Mouse (Mus musculus) urinary bladder, postnatal 10 days (tissue): ENCODE results near the gene Gpr85.
"Not testable (repeated sequence)": the region's sequence is repeated elsewhere in the genome, so short reads cannot be mapped to it uniquely, and the experiment has no call there.

Experiments
- DNase-seq: peaks from one replicate; pipeline ENCODE4 v3.0.0; 2022; ENCODE audit warnings: low spot score

Gpr85 gene

DNA sequence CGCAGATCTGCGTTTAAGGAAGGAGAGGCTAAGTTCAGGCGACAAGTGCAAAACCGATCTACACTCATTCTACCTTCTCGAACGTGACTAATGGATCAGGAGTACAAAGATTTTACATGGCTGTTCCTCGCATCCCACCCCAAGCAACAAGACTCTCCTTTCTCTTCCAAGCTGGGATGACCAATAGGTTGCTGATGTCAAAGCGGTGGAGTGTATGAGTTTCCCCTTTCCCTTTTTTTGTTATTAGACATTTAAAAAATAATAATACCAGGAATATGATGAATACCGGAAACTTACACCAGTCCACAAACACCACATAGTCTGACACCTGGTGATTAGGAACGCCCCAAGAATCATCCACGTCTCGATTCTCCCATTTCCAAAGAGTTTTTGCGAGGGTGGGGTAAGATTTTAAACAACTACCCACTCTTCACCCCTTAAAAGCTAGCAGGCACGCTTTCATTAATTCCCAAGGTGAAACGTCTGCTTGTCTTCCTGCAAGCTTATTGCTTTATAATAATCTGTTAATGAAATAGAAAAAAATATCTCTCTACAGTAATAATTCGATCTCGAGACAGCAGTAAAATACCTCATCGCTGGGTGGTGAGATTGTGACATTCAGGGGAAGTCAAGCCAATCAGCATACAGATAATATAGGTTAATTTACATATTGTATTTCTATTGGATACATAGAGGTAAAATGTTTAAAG lies at the start of gene Gpr85:
TSS of gene Gpr85 (minus strand) at position 598 of the 710 bp plus-strand sequence.
- no peak for DNase-seq

DNA sequence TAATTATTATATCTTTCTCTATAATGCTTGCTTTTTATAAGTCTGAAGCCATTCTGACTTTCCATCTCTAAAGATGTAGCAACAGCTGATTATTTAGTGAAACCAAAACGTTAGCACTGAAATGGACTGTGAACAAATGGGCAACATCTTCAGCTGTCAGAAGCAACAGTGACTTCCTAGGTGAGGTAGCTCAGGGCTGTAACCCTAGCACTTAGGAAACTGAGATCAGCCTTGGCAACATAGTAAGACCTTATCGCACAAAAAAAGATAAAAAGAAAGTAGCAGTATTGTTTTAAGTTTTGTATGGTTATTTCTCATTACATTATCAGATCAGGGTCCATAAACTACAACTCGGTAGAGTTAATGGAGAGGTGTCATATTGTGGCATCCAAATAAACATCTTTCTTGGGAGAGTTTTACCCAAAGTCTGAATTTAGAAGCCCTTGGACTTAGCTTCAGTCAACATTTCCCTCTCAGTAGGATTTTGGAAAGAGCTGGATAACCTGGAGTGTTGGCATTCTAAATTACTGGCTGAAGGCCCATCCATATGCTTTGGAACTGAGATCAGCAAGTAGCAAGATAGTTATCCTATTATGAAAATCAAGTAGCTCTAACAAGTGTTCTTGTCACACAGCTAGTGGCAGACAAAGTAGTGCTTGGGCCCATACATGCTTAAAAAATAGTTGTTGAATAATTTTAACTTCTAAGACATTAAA lies 45.3 kb upstream of the Gpr85 start:
- no peak for DNase-seq

DNA sequence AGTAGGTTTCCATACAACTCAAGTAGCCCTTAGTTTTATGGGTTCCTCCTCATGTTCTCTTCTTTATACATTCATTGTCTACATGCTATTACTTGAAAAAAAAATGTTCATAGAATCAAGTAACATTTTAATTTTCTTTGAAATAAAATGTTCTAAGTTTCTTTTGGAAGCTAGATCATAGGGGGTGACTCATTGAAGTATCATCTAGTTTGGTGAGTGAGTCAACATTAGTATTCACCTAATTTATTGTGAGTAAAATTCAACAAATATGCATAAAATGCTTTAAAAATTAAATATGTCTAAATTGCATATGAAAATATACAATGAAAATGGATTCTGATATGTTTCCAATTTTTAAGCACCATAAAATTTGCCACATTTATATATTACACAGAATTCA lies 43.2 kb upstream of the Gpr85 start:
- DNase-seq, result no peak

DNA sequence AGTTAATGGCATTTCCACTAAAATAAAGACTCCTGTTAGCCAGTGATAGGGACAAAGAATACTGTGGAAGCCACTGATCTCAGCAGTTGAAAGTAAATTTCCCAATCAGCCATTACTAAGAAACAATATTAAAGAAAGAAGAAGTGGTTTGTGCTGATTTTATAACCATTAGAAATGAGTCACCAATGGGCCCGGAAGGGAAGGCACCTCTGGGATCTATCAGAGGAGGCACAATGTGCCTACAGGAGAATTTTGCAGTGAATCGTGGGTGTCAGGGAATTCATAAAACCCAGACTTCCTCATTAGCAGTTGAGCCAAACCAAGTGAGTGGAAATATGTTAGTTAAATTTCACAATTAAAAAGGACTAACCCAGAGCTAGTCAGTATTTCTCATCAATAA lies 34.2 kb upstream of the Gpr85 start:
- no peak for DNase-seq

DNA sequence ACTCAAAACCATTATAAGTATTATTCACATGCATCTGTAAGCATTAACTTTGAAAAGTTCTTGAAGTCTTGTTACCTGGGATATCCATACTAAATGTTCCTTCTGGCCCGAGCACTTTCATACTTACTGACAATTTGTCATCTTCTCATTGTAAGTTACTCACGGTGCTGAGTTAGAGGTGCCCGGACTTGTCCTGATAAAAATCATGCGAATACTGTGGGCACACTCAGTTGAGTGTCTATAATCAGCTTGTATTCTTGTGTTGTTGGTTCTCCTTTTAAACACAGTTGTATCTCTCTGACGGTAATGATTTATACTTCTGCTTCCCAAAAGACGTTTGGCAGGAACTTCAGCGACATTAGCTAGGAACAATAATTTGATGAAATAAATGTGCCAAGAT lies 32.3 kb upstream of the Gpr85 start:
- DNase-seq, result no peak

DNA sequence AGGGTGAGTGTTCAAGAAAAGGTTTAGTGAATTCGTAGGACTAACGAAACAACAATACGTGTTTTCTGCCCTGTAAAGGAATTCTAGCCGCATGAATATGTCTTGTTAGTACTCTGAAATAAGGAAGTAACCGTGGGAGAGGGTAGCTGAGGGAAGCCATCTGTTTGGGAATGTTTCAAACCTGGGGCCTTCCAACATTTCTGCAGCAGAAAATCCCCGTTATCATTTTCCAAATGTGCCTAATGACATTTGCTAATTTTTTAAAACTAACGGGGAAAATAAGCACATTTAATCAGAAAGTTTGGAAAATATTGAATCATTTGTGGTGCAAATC lies 31.9 kb upstream of the Gpr85 start:
- no peak for DNase-seq

DNA sequence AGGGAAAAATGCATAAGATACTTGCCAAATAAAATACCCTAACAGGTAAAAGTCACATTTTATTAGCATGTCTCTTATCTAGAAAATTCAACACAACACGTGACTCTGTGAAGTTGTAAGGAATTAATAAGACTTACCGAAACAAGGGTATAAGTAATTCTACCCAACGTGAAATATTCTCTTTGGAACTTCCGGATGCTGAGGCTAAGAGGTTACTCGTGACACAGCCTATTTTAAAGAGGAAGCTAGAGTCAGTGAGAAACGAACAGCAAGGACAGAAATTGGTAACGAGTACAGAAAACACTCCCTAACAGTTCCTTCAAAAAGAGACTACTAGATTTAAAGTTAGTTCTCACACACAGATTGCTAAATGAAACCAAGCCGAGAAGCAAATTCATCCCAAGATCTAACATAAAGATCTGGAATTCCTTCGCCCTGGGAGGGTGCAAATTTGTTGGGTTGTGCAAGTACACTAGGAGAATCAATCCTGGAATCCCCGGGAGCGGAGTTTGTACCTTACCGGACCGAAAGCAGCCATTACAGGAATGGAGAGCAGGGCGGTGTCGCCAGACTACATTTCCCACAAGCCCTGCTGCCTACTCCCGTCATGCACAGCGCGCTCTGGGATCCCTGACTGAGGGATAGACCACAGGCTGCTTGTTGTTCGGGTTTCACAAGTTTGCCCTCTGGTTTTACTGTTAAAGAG lies 31.3 kb upstream of the Gpr85 start, which contains the start of gene 2610001J05Rik:
TSS of gene 2610001J05Rik (minus strand) at position 600 of the 706 bp plus-strand sequence.
- DNase-seq, result peak; percentile 54

DNA sequence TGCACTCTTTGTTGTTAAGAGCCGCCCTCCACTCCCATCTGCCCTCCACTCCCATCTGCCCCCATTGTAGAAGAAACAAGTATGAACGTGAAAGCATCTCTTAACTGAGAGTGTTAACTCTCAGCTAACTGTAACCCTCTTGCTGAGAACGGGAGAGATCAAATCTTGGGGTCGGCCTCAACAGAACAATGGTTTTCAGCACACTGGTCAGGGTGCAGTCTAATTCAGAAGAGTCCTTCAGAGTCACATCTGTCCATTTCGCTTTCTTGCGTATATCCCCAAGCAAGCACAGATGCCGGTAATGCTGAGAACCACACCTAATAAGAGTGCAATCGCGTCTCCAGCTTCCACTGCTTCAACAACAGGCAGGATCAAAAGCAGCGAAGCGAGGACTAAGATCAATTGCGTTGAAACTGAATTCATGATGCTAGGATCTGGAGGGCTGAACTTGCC lies 30.6 kb upstream of the Gpr85 start:
- no peak for DNase-seq

DNA sequence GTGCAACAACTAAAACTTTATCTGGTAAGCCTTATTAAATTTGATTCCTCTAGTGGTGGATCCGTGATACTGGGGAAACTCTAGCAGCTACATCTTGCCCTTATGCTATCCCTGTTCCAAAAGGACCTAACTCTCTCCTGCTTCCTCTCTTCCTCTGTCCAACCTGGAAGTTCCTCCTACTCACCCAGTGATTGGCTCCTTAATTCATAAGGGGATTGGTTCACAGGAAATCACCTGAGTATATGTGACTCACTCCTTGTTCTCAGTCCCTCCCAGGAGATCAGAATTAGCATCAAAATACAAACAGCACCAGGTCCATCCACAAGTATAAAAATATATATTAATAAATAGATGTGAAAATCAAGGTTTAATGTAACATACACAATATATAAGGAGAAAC lies 20.9 kb upstream of the Gpr85 start:
- DNase-seq, result no peak

DNA sequence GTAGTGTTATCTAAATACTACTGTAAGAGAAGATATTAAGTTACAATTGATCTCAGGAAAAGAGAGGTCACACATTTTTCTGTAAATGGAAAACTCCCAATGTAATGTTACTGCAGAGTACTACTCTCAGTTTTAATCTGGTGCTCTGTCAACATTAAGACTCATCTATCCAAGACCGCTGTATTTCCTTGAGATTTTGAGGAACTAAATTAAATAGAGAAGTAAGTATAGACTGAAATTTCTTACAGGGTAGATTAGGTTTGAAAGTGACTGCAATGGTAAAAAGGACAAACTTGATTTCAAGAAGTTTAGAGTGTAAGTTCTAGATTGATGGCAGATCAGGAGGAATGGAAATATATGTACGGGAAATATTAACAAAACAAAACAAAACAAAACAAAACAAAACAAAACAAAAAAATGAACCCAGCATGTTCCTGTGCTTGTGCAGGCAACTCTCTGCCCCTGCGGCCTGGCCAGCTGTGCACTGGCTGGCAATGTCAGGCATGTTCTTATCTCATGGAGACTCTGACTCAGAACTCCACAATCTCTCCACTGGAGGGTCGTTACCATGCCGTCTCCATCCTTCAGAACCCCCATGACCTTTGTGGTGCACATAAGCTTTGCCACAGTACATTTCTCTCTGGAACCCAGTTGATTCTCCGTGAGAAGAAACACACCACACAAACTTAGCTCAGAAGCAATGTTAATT lies 20.3 kb upstream of the Gpr85 start:
- no peak for DNase-seq

DNA sequence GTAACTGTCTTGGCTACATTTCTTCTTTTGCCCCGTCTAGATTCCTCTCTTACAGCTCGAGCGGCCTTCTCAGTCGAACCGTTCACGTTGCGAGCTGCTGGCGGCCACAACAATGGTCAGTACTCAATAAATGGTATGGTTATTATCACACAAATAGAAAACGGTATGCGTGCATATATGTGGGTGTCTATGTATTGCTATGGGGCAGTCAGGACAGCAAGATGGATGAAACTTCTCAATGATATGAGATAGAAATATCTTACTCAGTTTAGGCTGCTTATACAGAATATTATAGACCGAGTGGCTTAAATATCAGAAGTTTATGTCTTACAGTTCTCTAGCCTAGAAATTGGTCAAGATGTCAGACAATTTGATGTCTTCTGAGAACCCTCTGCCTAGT lies 14.5 kb upstream of the Gpr85 start:
- no peak for DNase-seq

DNA sequence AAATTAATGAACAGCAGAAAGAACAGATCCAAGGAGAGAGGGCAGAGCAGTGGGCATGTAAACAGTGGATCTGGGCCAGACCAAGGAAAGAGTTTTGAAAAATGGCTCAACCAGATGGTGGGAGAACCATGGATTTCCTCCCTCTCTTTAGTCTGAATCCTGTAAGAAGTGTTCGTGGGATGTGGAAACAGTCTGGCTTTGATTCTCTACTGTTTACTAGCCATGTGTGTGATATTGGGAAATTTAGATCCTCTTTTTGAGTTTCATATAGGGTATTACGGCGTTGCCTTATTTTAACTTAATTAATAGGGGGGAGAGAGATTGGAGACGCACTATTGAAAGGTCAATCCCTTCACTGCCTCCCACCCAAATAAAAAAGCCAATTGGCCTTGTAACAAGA lies 13.5 kb upstream of the Gpr85 start:
- no peak for DNase-seq

DNA sequence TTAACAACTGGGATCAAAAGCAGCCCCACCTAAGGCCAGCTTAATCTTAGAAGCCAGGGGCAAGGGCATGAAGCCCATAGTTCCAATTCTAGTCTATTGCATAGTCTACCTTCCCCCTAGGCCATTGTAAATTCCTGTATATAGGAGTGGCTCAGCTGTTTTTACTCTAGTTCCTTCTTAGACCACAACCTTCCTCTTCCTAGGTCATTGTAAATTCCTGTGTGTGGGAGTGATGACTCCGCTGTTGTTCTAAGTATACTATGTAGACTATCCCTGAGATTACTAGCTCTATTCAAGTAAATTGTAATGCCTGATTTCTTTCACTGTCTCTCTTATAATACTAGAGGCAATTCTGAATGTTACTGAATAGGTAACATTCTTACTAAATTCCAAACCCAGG lies 6.3 kb upstream of the Gpr85 start:
- DNase-seq, result not testable (repeated sequence)

DNA sequence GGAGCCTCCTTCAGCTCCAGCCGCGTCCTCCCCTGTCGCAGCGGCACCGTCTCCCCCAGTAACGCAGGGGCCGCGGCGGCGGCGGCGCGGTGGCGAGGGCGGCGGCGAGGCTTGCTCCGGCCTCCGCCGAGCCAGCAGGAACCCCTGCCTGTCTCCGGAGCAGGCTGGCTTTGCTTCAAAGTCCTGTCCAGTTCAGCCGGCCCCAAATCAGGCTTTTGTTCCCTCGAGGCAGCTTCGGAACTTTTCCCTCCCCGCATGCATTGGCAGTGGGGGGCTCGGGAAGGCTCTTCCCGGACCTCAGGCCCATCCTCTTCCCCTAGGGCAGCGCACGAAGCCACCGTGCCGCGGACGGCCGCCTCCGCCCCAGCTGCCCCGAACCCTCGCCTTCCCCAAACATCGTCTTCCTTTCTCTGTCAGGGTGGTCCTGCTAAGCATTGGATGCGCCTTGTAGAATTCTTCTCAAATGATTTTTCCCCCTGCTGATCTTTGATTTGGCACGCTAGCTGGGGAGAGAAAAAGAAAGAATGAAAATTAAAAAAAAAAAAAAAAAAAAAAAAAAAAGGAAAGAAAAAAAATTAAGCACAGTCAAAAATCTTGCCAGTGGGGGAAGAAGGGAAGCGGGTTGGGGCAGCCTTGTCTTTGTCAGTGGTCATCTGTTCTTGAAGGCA lies 931 bp downstream of the Gpr85 start:
- DNase-seq, result no peak

DNA sequence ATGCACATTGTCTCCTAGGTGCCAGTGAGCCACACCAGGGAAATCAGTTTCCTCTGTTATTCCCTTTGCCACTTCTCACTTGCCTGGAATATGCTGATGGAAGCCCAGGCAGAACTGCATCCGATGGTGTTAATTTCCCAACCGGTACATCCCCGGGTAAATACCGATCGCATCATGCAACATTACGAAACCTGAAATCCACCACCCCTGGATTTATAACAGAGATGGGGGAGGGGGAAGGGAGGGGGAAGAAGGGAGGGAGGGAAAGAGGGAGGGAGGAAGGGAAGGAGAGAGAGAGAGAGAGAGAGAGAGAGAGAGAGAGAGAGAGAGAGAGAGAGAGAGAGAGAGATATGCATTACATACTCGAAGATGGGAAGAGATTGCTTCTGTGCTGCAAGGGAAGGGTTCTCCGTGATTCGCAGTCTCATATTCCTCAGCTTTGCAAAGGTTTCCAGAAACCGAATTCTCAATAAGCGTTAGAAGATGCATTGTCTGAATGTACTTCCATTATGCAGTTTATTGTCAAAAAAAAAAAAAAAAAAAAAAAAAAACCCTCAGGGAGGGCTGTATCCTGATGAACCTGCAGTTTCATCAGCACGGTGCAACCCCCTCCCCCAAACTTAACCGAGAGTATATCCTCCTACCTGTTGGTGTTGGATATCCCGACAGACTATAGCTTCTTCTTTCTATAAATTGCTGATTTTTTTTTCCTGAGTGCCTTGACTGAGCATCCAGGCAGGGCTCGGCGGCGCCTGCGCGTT lies 1.6 kb downstream of the Gpr85 start:
- DNase-seq, result no peak

DNA sequence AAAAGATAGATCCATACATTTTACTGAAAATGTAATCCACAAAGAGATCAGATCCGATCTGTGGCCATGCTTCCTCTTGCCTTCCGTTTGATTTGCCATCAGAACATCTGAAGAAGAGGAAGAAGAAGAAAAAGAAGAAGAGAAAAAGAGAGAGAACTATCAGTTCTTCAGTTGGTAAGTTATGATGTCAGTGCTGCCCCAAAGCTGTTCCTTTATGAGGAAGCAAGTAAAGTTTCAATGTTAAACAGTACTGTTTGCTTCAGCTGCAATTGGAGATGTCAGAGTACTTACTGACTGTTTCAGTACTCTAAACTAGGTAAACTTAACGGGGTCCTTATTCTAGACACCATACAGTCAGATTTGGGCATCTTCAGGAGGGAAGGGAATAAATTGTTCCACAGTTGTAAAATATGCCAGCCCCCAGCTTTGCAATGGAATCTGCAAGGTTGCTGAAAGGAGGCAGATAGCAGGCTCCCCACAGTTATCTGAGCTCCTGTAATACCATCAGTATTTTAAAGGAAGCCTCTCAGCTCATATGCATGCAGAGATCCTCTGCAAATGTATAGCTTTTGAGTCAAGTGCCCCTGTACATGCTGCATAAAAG lies 2.7 kb downstream of the Gpr85 start:
- no peak for DNase-seq

DNA sequence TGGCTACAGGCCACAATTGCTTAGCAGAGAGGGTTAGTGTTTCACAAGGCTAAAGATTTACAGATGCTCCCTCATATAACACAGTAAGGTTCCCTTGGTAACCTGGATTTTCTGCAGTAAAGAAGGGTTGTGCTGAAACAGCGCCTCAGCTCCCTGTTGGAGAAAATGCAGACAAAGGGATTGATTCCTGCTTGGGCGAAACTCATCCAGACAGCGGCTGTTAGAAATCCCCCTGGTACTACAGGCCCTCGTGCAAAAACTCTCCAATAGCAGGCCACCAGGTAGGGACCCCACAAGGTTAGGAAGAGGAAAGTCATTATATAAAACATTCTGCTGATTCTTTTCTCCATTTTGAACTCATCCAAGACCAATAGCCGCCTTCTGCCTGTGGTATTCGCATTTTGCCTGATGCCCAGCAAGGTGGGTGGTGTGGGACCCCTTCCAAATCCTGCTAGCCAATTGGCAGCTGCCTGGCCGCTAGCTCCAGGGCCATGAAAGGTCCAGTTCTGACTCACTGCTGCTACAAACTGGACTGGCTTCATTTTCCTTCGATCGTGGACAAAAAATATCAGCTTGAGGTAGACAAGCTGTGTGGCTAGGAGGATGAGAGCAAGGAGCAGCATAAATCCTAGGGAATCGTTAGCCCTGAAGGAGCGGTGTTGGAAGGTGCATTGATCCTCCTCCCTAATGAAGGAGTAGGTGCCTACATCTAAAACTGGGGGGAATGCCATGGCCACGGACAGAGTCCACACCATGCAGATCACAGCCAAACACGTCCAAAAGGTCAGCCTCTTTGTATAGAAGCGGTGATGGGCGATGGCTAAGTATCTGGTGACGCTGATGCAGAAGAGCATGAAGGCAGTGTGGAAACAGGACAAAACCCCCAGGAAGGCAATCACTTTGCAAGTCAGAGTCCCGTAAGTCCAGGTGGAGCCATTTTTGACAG lies 3.7 kb downstream of the Gpr85 start:
- no peak for DNase-seq

DNA sequence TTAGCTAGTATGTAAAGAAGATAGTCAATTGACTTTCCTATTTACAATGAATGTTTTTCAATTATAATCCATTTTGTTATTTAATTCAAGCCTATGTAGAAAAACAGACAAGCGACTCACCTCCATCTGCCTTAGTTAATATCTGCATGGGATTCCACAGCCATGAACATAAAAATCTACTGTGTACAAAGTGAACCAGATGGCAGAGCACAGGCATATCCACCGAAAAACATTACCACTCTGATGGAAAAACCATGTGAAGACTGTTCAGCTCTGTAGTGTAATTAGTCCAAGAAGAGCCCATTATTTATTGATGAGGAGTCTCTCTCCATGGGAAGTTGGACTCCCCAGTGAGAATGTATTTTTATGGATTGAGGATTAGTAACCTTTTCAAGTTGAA lies 7.0 kb downstream of the Gpr85 start:
- no peak for DNase-seq

DNA sequence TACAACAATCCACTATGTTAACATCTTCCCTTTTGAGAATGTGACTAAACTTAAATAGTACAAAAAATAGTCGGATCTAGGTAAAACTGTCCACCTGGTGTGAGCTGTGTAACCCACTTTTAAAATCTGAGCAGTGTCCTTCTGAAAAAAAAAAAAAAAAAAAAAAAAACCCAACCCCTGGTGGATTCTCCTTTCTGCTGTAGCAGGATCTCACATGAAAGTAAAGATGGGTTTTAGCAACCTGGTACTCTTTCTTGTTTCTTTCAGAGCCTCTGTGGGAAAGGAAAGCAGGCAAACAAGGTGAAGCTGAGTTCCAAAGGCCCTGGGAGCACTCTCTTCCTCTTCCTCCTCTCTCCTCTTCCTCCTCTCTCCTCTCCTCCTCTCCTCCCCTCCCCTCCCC lies 10.9 kb downstream of the Gpr85 start:
- no peak for DNase-seq

DNA sequence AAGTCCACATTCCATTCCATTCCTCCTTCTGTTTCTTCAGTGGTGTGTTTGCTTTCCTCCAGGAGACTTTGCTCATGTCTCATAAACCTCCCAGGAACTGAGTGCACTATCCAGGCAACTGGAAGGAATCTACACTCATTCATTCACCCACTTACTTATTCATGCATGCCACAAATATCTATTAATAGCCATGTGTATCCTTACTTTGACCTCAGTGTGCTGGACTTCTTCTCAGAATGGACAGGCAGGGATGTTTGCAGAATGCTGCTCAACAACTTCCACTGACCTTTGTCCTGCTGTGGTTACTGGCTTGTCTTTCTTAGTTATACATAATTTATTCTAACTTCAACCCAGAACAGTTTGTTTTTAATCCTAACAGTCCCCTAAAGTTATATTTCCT lies 23.1 kb downstream of the Gpr85 start:
- no peak for DNase-seq
